Mouse (Mus musculus) bone marrow macrophage, adult 2 months (primary cell): ENCODE results near the gene Ccl21b. TPM values are rescaled to one million over a fixed set of nuclear protein-coding genes. Genes with fewer than 3 reads are reported as not detected.
"Not testable (repeated sequence)": the region's sequence is repeated elsewhere in the genome, so short reads cannot be mapped to it uniquely, and the experiment has no call there.

Experiments used
- H3K27ac ChIP-seq: 2 replicates; pipeline ENCODE4 v1.5.1; 2012; ENCODE audit warnings: low read depth, low read length; ENCODE audit not compliant: insufficient read depth
- H3K4me1 ChIP-seq: 2 replicates; pipeline ENCODE4 v1.6.1; 2012; ENCODE audit warnings: low read length; ENCODE audit not compliant: control insufficient read depth, insufficient read depth
- H3K4me3 ChIP-seq: 2 replicates; pipeline ENCODE4 v1.5.1; 2012; ENCODE audit warnings: mild to moderate bottlenecking, low read length, moderate library complexity; ENCODE audit not compliant: insufficient read depth
- polyA plus RNA-seq: library from polyadenylated mRNA; stranded (reverse); fragments of >200 nt; gene quantifications from 2 replicates; pipeline ENCODE4 v1.2.4, GENCODE M21; 2012; ENCODE audit not compliant: missing spikeins, insufficient read depth, insufficient read length

Gene Ccl21b
- not detected in 2 replicates for polyA plus RNA-seq

DNA sequence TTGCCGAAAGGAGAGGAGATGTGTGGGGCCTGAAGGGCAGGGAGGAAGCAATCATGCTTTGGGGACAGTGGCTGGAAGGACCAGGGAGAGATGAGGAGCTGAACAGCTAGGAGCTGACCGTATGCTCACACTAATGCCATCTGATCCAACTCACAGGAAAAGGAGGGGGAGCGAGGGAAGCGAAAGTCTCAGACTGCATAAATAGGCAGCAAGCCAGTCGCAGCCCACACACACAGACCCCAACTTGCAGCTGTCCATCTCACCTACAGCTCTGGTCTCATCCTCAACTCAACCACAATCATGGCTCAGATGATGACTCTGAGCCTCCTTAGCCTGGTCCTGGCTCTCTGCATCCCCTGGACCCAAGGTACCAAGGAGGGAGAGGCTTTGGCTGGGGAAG lies at the start of gene Ccl21b:
Gene Ccl21b (plus strand): TSS at position 301 of the 400 bp plus-strand sequence.
- not testable (repeated sequence) for H3K27ac ChIP-seq, H3K4me1 ChIP-seq, H3K4me3 ChIP-seq

DNA sequence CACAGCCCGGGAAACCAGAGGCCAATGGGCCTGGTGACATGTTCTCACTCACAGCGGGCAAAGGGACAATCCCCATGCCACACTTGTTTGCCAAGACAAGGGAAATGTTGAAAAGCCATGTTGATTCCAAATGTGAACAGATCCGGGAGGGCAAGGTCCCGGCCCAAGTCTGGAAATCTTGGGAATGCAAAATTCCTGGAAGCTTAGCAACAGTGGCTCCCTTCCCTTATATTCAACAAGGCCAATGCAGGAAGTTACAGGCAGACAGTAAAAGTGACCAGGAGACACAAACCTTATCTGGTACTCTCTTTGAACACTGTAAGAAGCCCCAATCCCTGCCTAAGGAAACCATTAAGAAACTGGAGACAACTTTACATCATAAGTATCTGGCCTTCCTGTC lies 15.2 kb upstream of the Ccl21b start, which contains the start of gene Gm10600:
Gene Gm10600 (plus strand): TSS at position 301 of the 400 bp plus-strand sequence.
- not testable (repeated sequence) for H3K4me3 ChIP-seq, H3K27ac ChIP-seq, H3K4me1 ChIP-seq

DNA sequence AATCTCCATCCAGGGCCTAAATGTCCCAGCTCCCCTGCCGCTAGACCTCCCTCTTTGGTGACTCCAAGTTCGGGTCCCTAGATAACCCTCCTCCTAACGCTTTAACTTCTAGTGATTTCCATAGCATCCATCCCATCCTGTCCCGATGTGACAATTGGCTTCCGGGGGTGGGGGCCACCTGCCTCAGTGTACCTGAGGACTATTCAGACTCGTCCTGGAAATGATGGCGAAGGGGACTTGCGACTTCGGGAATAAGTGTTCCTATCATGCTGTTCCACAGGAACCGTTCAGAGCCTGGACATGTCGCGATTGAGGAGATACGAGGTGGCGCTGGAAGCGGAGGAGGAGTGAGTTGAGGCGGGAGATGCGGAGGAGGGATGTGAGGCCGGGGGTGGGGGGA lies 38.4 kb downstream of the Ccl21b start, which contains the start of gene Gm21953:
Gene Gm21953 (plus strand): TSS at position 301 of the 400 bp plus-strand sequence.
- H3K4me1 ChIP-seq, H3K4me3 ChIP-seq, H3K27ac ChIP-seq: not testable (repeated sequence)

Other genes with a start within 250 kb of the Ccl21b start
- gene Gm21093, start 221.0 kb upstream of the Ccl21b start, polyA plus RNA-seq, result not detected in 2 replicates
- not detected in 2 replicates for gene Gm3893, start 164.6 kb upstream of the Ccl21b start, polyA plus RNA-seq
- gene Gm13304, start 140.9 kb upstream of the Ccl21b start, polyA plus RNA-seq, result not detected in 2 replicates
- not detected in 2 replicates for gene Gm13306, start 102.3 kb upstream of the Ccl21b start, polyA plus RNA-seq
- gene Gm13305, start 87.2 kb upstream of the Ccl21b start, polyA plus RNA-seq, result not detected in 2 replicates
- gene Gm10600, start 15.1 kb upstream of the Ccl21b start, polyA plus RNA-seq, result not detected in 2 replicates
- gene Gm21953, start 38.5 kb downstream of the Ccl21b start, polyA plus RNA-seq, result not detected in 2 replicates
- gene Fam205a3, start 62.6 kb downstream of the Ccl21b start, polyA plus RNA-seq, result not detected in 2 replicates
- gene Gm21586, start 183.6 kb downstream of the Ccl21b start, polyA plus RNA-seq, result not detected in 2 replicates
- not detected in 2 replicates for gene Gm2163, start 211.0 kb downstream of the Ccl21b start, polyA plus RNA-seq